Mouse (Mus musculus) lung, embryonic 16.5 days (tissue): ENCODE data around the gene Mrpl46. TPM values are rescaled to one million over a fixed set of nuclear protein-coding genes. Genes with fewer than 3 reads are reported as not detected.

Source experiments
- ATAC-seq: fragments of 200-750 bp; cut with Nextera tagmentation; 2 replicates; pipeline ENCODE4 v1.8.0; 2017; ENCODE audit warnings: low read depth, mild to moderate bottlenecking, moderate library complexity
- H3K27ac ChIP-seq: fragments of 300-500 bp; sonication (generic); 2 replicates; pipeline ENCODE4 v1.5.1; 2014; ENCODE audit warnings: mild to moderate bottlenecking, control low read depth, low read length
- H3K27me3 ChIP-seq: fragments of 300-500 bp; sonication (generic); 2 replicates; pipeline ENCODE4 v1.6.1; 2014; ENCODE audit warnings: low read depth, low read length, mixed read lengths; ENCODE audit not compliant: control insufficient read depth, insufficient read depth
- H3K36me3 ChIP-seq: fragments of 300-500 bp; sonication (generic); 2 replicates; pipeline ENCODE4 v1.6.1; 2014; ENCODE audit warnings: low read length; ENCODE audit not compliant: control insufficient read depth, insufficient read depth
- H3K4me1 ChIP-seq: fragments of 300-500 bp; sonication (generic); replicated peaks from 2 replicates; pipeline ENCODE4 v1.6.1; 2014; ENCODE audit warnings: low read length, mixed read lengths; ENCODE audit not compliant: control insufficient read depth, insufficient read depth
- H3K4me2 ChIP-seq: fragments of 300-500 bp; sonication (generic); 2 replicates; pipeline ENCODE4 v1.6.1; 2014; ENCODE audit warnings: low read depth, low read length, control low read depth
- H3K4me3 ChIP-seq: fragments of 300-500 bp; sonication (generic); 2 replicates; pipeline ENCODE4 v1.5.1; 2014; ENCODE audit warnings: mild to moderate bottlenecking, low read length, control low read depth
- H3K9ac ChIP-seq: fragments of 300-500 bp; sonication (generic); 2 replicates; pipeline ENCODE4 v1.6.1; 2014; ENCODE audit warnings: low read length, control low read depth
- H3K9me3 ChIP-seq: fragments of 300-500 bp; sonication (generic); 2 replicates; pipeline ENCODE4 v1.6.1; 2016; ENCODE audit warnings: low read length; ENCODE audit not compliant: control insufficient read depth
- WGBS: fragments of 180-500 bp; shearing (Covaris S2); extraction: QIAGEN DNeasy Blood & Tissue Kit; methylation state at CpG from one replicate; pipeline ENCODE4 v1.1.7; 2014; 5-methylcytosine and 5-hydroxymethylcytosine counted together
- polyA plus RNA-seq: library from polyadenylated mRNA; unstranded; fragments of >200 nt; fragmentation: Nextera tagmentation; extraction: Ambion mirVana; gene quantifications from 2 replicates; pipeline ENCODE4 v1.2.1, GENCODE M21; 2015

The Mrpl46 gene
- polyA plus RNA-seq, 1 experiment from 2014 or later, result 60.1 TPM

GRCm38 (mm10) chr7:78752961-78753360, 30.4 kb downstream of the Mrpl46 start:
- Histone ChIP-seq H3K36me3 (no peaks in the 10 kb centered on the region), H3K27ac (no peak overlapping the region), H3K9me3 (no peaks in the 10 kb centered on the region), H3K4me1 (no peaks in the 10 kb centered on the region), H3K27me3 (no peaks in the 10 kb centered on the region), H3K4me3 (no peak overlapping the region), H3K4me2 (no peak overlapping the region), H3K9ac (no peak overlapping the region)
- ATAC-seq, result no peak
- 77% methylated on average over 4 of the region's 4 CpGs for WGBS

- WGBS, result 29% methylated on average over 5 of the region's 5 CpGs
- Histone ChIP-seq H3K9ac (no peak overlapping the region), H3K36me3 (no peaks in the 10 kb centered on the region), H3K9me3 (no peaks in the 10 kb centered on the region), H3K4me1 (no peaks in the 10 kb centered on the region), H3K27ac (peak overlapping the region; percentile 28; the same call in 1 of the 2 replicates), H3K4me3 (no peak overlapping the region), H3K27me3 (no peaks in the 10 kb centered on the region), H3K4me2 (no peak overlapping the region)
- peak; percentile 87 for ATAC-seq
Measured at GRCm38 (mm10) chr7:78743731-78744385, 39.5 kb downstream of the Mrpl46 start.

GRCm38 (mm10) chr7:78739351-78740000, 43.9 kb downstream of the Mrpl46 start:
- no peak overlapping the region for H3K27ac ChIP-seq
- no peaks in the 10 kb centered on the region for H3K9me3 ChIP-seq
- no peak overlapping the region for H3K4me2 ChIP-seq
- no peaks in the 10 kb centered on the region for H3K36me3 ChIP-seq
- H3K4me1 ChIP-seq, result no peaks in the 10 kb centered on the region
- H3K4me3 ChIP-seq, result no peak overlapping the region
- no peaks in the 10 kb centered on the region for H3K27me3 ChIP-seq
- ATAC-seq, result peak; percentile 13; the same call in 1 of the 2 replicates
- H3K9ac ChIP-seq, result no peak overlapping the region
- 62% methylated on average over 8 of the region's 8 CpGs for WGBS

- Histone ChIP-seq H3K4me1 (no peaks in the 10 kb centered on the region), H3K9ac (no peak within 1 kb of the TSS), H3K4me3 (no peak within 1 kb of the TSS), H3K9me3 (no peaks in the 10 kb centered on the region), H3K4me2 (no peak within 1 kb of the TSS), H3K27ac (no peak within 1 kb of the TSS), H3K27me3 (no peaks in the 10 kb centered on the region), H3K36me3 (no peaks in the 10 kb centered on the region)
- 74% methylated on average over 5 of the region's 5 CpGs for WGBS
- ATAC-seq, result no peak
Measured at GRCm38 (mm10) chr7:78737614-78738210, 45.6 kb downstream of the Mrpl46 start, which contains the start of gene Ntrk3. Gene Ntrk3, minus strand, starts transcription at chr7:78738012.

GRCm38 (mm10) chr7:78737196-78737595, 46.1 kb downstream of the Mrpl46 start:
- no peaks in the 10 kb centered on the region for H3K27me3 ChIP-seq
- ATAC-seq, result no peak
- H3K4me3 ChIP-seq, result no peak overlapping the region
- H3K9ac ChIP-seq, result no peak overlapping the region
- no peaks in the 10 kb centered on the region for H3K9me3 ChIP-seq
- H3K4me1 ChIP-seq, result no peaks in the 10 kb centered on the region
- H3K36me3 ChIP-seq, result no peaks in the 10 kb centered on the region
- 87% methylated on average over 6 of the region's 6 CpGs for WGBS
- no peak overlapping the region for H3K27ac ChIP-seq
- no peak overlapping the region for H3K4me2 ChIP-seq

- Histone ChIP-seq H3K9me3 (no peaks in the 10 kb centered on the region), H3K27ac (no peak overlapping the region), H3K27me3 (no peaks in the 10 kb centered on the region), H3K4me3 (no peak overlapping the region), H3K36me3 (no peaks in the 10 kb centered on the region), H3K9ac (no peak overlapping the region), H3K4me1 (no peaks in the 10 kb centered on the region), H3K4me2 (no peak overlapping the region)
- ATAC-seq, result no peak
- 64% methylated on average over 8 of the region's 8 CpGs for WGBS
Measured at GRCm38 (mm10) chr7:78731391-78731790, 51.9 kb downstream of the Mrpl46 start.

Other genes with a start within 250 kb of the Mrpl46 start
- gene Ntrk3, start 45.5 kb downstream of the Mrpl46 start, polyA plus RNA-seq, result 0.89 and 2.5 TPM in 2 replicates
- gene Mrps11, start 412 bp downstream of the Mrpl46 start, polyA plus RNA-seq, result 66.7 and 70.8 TPM in 2 replicates
- gene Det1, start 63.7 kb upstream of the Mrpl46 start, polyA plus RNA-seq, result 16.9 and 17.7 TPM in 2 replicates
- gene Aen, start 112.3 kb upstream of the Mrpl46 start, polyA plus RNA-seq, result 27.6 TPM in 2 replicates
- 12.8 and 21.5 TPM in 2 replicates for gene Isg20, start 129.9 kb upstream of the Mrpl46 start, polyA plus RNA-seq